Mouse (Mus musculus): ENCODE results near the gene Txndc15. TPM values are rescaled to one million over a fixed set of nuclear protein-coding genes. Genes with fewer than 3 reads are reported as not detected.

Gene Txndc15
- polyA plus RNA-seq, 1 experiment from 2014 or later, result 63.6 TPM

DNA sequence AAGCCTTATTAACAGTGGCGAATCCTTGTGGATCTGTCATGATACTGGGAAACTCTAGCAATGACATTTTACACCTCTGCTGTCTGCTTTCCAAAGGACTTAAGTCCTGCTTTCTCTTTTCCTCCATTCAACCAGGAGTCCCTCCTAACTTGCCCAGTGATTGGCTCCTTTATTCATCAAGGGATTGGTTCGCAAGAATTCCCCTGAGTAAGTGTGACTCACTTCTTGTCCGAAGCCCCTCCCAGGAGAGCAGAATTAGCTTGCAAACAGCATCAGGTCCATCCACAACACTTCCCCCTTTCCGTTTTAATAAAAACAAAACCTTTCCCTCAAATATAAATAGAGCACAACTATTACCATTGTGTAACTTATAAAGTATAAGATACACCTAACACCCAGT is 10.1 kb upstream of the Txndc15 start:
- H3K9me3 ChIP-seq (ENCODE audit: control insufficient read depth, low read length), result no peaks in the 10 kb centered on the region
- no peak overlapping the region for H3K4me2 ChIP-seq (replicated peaks; ENCODE audit: low read depth)
- DNase-seq (ENCODE audit: low spot score) (no peak), ATAC-seq (ENCODE audit: low FRiP score, low TSS enrichment) (no peak)
- WGBS, result 78% methylated on average over 4 of the region's 4 CpGs
- no peak overlapping the region for H3K4me3 ChIP-seq (ENCODE audit: low read depth, low read length)
- H3K36me3 ChIP-seq (ENCODE audit: control insufficient read depth, insufficient read depth, low read length), result peaks cover 11% of the 10 kb centered on the region; the same call in 1 of the 2 replicates
- H3K27me3 ChIP-seq (ENCODE audit: control insufficient read depth, insufficient read depth, low read length), result no peaks in the 10 kb centered on the region
- H3K4me1 ChIP-seq (replicated peaks; ENCODE audit: control insufficient read depth, insufficient read depth), result no peaks in the 10 kb centered on the region
- TF ChIP-seq EP300 (optimal IDR thresholded peaks at IDR 0.05) (no peak), CTCF (IDR thresholded peaks at IDR 0.05; ENCODE audit: low read depth) (no peak)
- H3K27ac ChIP-seq (replicated peaks), result no peak overlapping the region
- no peak overlapping the region for H3K9ac ChIP-seq (ENCODE audit: low read length)

- Histone ChIP-seq H3K4me2 (replicated peaks; ENCODE audit: low read depth) (no peak overlapping the region), H3K4me3 (ENCODE audit: low read depth, low read length) (no peak overlapping the region), H3K9me3 (ENCODE audit: control insufficient read depth, low read length) (no peaks in the 10 kb centered on the region), H3K9ac (ENCODE audit: low read length) (no peak overlapping the region), H3K27me3 (ENCODE audit: control insufficient read depth, insufficient read depth, low read length) (no peaks in the 10 kb centered on the region), H3K27ac (replicated peaks) (no peak overlapping the region), H3K36me3 (ENCODE audit: control insufficient read depth, insufficient read depth, low read length) (no peaks in the 10 kb centered on the region), H3K4me1 (replicated peaks; ENCODE audit: control insufficient read depth, insufficient read depth) (no peaks in the 10 kb centered on the region)
- TF ChIP-seq CTCF (IDR thresholded peaks at IDR 0.05; ENCODE audit: low read depth) (no peak), EP300 (optimal IDR thresholded peaks at IDR 0.05) (no peak)
- 89% methylated on average over 3 of the region's 3 CpGs for WGBS
- no peak for ATAC-seq (ENCODE audit: low FRiP score, low TSS enrichment)
- DNase-seq (ENCODE audit: low spot score), result no peak
Measured at GRCm38 (mm10) chr13:55712846-55713245, 1.6 kb upstream of the Txndc15 start.

DNA sequence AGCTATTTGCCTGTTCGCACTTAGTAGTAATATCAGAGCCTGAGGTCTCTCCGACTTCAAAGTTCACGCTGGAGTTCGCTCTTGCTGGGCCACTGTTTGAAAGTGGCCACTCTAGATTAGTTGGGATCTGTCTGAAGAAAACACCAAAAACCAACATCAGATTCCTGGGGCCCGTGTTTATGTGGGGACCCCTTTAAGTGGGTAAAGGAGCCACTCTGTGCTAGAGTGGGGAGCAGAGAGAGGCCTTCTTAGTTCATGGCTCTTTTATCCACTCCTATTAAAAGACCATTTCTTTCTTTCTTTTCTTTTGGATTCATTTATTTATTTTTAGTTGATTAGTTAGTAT is 690 bp downstream of the Txndc15 start:
- H3K9ac ChIP-seq (ENCODE audit: low read length), result peak overlapping the region; percentile 97
- H3K27me3 ChIP-seq (ENCODE audit: control insufficient read depth, insufficient read depth, low read length), result no peaks in the 10 kb centered on the region
- DNase-seq (ENCODE audit: low spot score) (no peak), ATAC-seq (ENCODE audit: low FRiP score, low TSS enrichment) (no peak)
- no peaks in the 10 kb centered on the region for H3K9me3 ChIP-seq (ENCODE audit: control insufficient read depth, low read length)
- H3K27ac ChIP-seq (replicated peaks), result peak overlapping the region; percentile 93
- TF ChIP-seq EP300 (optimal IDR thresholded peaks at IDR 0.05) (no peak), CTCF (IDR thresholded peaks at IDR 0.05; ENCODE audit: low read depth) (no peak)
- H3K4me1 ChIP-seq (replicated peaks; ENCODE audit: control insufficient read depth, insufficient read depth), result no peaks in the 10 kb centered on the region
- H3K36me3 ChIP-seq (ENCODE audit: control insufficient read depth, insufficient read depth, low read length), result peaks cover 6% of the 10 kb centered on the region; the same call in 1 of the 2 replicates
- peak overlapping the region; percentile 94 for H3K4me3 ChIP-seq (ENCODE audit: low read depth, low read length)
- H3K4me2 ChIP-seq (replicated peaks; ENCODE audit: low read depth), result peak overlapping the region; percentile 71
- WGBS, result 4% methylated on average over 5 of the region's 5 CpGs

- Histone ChIP-seq H3K9ac (ENCODE audit: low read length) (no peak overlapping the region), H3K4me1 (replicated peaks; ENCODE audit: control insufficient read depth, insufficient read depth) (no peaks in the 10 kb centered on the region), H3K27me3 (ENCODE audit: control insufficient read depth, insufficient read depth, low read length) (no peaks in the 10 kb centered on the region), H3K4me3 (ENCODE audit: low read depth, low read length) (no peak overlapping the region), H3K27ac (replicated peaks) (no peak overlapping the region), H3K9me3 (ENCODE audit: control insufficient read depth, low read length) (no peaks in the 10 kb centered on the region), H3K4me2 (replicated peaks; ENCODE audit: low read depth) (no peak overlapping the region), H3K36me3 (ENCODE audit: control insufficient read depth, insufficient read depth, low read length) (peaks cover 8% of the 10 kb centered on the region; the same call in 1 of the 2 replicates)
- ATAC-seq (ENCODE audit: low FRiP score, low TSS enrichment), result no peak
- no peak for TF ChIP-seq EP300 (optimal IDR thresholded peaks at IDR 0.05)
- no peak for TF ChIP-seq CTCF (IDR thresholded peaks at IDR 0.05; ENCODE audit: low read depth)
- 65% methylated on average over 7 of the region's 7 CpGs for WGBS
- no peak for DNase-seq (ENCODE audit: low spot score)
Measured at GRCm38 (mm10) chr13:55715908-55716510, 1.6 kb downstream of the Txndc15 start.

- ATAC-seq (ENCODE audit: low FRiP score, low TSS enrichment) (no peak), DNase-seq (ENCODE audit: low spot score) (no peak)
- H3K4me3 ChIP-seq (ENCODE audit: low read depth, low read length), result no peak overlapping the region
- 78% methylated on average over 8 of the region's 8 CpGs for WGBS
- no peak for TF ChIP-seq EP300 (optimal IDR thresholded peaks at IDR 0.05)
- TF ChIP-seq CTCF (IDR thresholded peaks at IDR 0.05; ENCODE audit: low read depth), result no peak
- no peaks in the 10 kb centered on the region for H3K4me1 ChIP-seq (replicated peaks; ENCODE audit: control insufficient read depth, insufficient read depth)
- no peaks in the 10 kb centered on the region for H3K9me3 ChIP-seq (ENCODE audit: control insufficient read depth, low read length)
- peaks cover 10% of the 10 kb centered on the region; the same call in 1 of the 2 replicates for H3K36me3 ChIP-seq (ENCODE audit: control insufficient read depth, insufficient read depth, low read length)
- no peaks in the 10 kb centered on the region for H3K27me3 ChIP-seq (ENCODE audit: control insufficient read depth, insufficient read depth, low read length)
- H3K27ac ChIP-seq (replicated peaks), result no peak overlapping the region
- no peak overlapping the region for H3K4me2 ChIP-seq (replicated peaks; ENCODE audit: low read depth)
- no peak overlapping the region for H3K9ac ChIP-seq (ENCODE audit: low read length)
Measured at GRCm38 (mm10) chr13:55721516-55721915, 7.1 kb downstream of the Txndc15 start.

DNA sequence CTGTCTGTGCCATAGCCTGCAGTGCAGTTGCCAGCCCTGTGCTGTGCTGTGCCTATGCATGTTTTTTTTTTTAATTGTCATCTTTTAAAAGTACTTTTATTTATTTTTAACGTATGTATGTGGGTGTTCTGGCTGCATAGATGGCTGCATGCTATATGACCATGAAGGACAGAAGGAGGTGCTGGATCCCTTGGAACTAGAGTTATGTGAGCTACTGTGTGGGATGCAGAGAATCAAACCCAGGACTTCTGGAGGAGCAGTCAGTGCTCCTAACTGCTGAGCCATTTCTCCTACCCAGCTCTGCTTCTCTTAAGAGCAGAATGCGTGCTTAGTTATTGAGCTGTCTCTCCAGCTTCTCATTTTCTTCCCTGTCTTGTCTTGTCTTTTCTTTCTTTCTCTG is 7.5 kb downstream of the Txndc15 start:
- no peaks in the 10 kb centered on the region for H3K4me1 ChIP-seq (replicated peaks; ENCODE audit: control insufficient read depth, insufficient read depth)
- no peaks in the 10 kb centered on the region for H3K27me3 ChIP-seq (ENCODE audit: control insufficient read depth, insufficient read depth, low read length)
- H3K27ac ChIP-seq (replicated peaks), result no peak overlapping the region
- peaks cover 10% of the 10 kb centered on the region; the same call in 1 of the 2 replicates for H3K36me3 ChIP-seq (ENCODE audit: control insufficient read depth, insufficient read depth, low read length)
- 85% methylated on average over 2 of the region's 2 CpGs for WGBS
- no peak for ATAC-seq (ENCODE audit: low FRiP score, low TSS enrichment)
- no peak for DNase-seq (ENCODE audit: low spot score)
- no peak overlapping the region for H3K4me3 ChIP-seq (ENCODE audit: low read depth, low read length)
- H3K9ac ChIP-seq (ENCODE audit: low read length), result no peak overlapping the region
- H3K9me3 ChIP-seq (ENCODE audit: control insufficient read depth, low read length), result no peaks in the 10 kb centered on the region
- TF ChIP-seq CTCF (IDR thresholded peaks at IDR 0.05; ENCODE audit: low read depth), result no peak
- no peak for TF ChIP-seq EP300 (optimal IDR thresholded peaks at IDR 0.05)
- no peak overlapping the region for H3K4me2 ChIP-seq (replicated peaks; ENCODE audit: low read depth)
